Mouse (Mus musculus) neural tube, embryonic 13.5 days (tissue): ENCODE measurements around the gene Eif2ak1. TPM values are rescaled to one million over a fixed set of nuclear protein-coding genes. Genes with fewer than 3 reads are reported as not detected.

Experiments used
- ATAC-seq: fragments of 200-750 bp; cut with Nextera tagmentation; 2 replicates; pipeline ENCODE4 v1.8.0; 2017; ENCODE audit warnings: low read depth, mild to moderate bottlenecking, moderate TSS enrichment, moderate library complexity
- H3K27ac ChIP-seq: fragments of 300-500 bp; sonication (generic); replicated peaks from 2 replicates; pipeline ENCODE4 v1.5.1; 2015; ENCODE audit warnings: moderate library complexity, mild to moderate bottlenecking, inconsistent platforms
- H3K27me3 ChIP-seq: fragments of 300-500 bp; sonication (generic); 2 replicates; pipeline ENCODE4 v1.6.1; 2015; ENCODE audit warnings: mild to moderate bottlenecking, inconsistent platforms
- H3K36me3 ChIP-seq: fragments of 300-500 bp; sonication (generic); 2 replicates; pipeline ENCODE4 v1.6.1; 2015; ENCODE audit warnings: mild to moderate bottlenecking, inconsistent platforms
- H3K4me1 ChIP-seq: fragments of 300-500 bp; sonication (generic); replicated peaks from 2 replicates; pipeline ENCODE4 v1.6.1; 2015; ENCODE audit warnings: inconsistent platforms
- H3K4me2 ChIP-seq: fragments of 300-500 bp; sonication (generic); 2 replicates; pipeline ENCODE4 v1.6.1; 2015; ENCODE audit warnings: inconsistent platforms, mild to moderate bottlenecking, moderate library complexity
- H3K4me3 ChIP-seq: fragments of 300-500 bp; sonication (generic); 2 replicates; pipeline ENCODE4 v1.5.1; 2015; ENCODE audit warnings: mild to moderate bottlenecking, inconsistent platforms
- H3K9ac ChIP-seq: fragments of 300-500 bp; sonication (generic); 2 replicates; pipeline ENCODE4 v1.6.1; 2015; ENCODE audit warnings: moderate library complexity, mild to moderate bottlenecking, inconsistent platforms
- H3K9me3 ChIP-seq: fragments of 300-500 bp; sonication (generic); 2 replicates; pipeline ENCODE4 v1.6.1; 2016; ENCODE audit warnings: inconsistent platforms
- WGBS: fragments of 180-500 bp; shearing (Covaris S2); methylation state at CpG from one replicate; pipeline ENCODE4 v1.1.7; 2015; 5-methylcytosine and 5-hydroxymethylcytosine counted together
- polyA plus RNA-seq: library from polyadenylated mRNA; unstranded; fragments of >200 nt; fragmentation: Nextera tagmentation; extraction: Ambion mirVana; gene quantifications from 2 replicates; pipeline ENCODE4 v1.2.1, GENCODE M21; 2015

The Eif2ak1 gene
- polyA plus RNA-seq, 1 experiment from 2014 or later = 51.5 TPM

GRCm38 (mm10) chr5:143819906-143820660 is 2.5 kb downstream of the Eif2ak1 start:
- Histone ChIP-seq H3K27ac (no peak overlapping the region), H3K9me3 (no peaks in the 10 kb centered on the region), H3K4me3 (no peak overlapping the region), H3K36me3 (no peaks in the 10 kb centered on the region), H3K9ac (no peak overlapping the region), H3K27me3 (no peaks in the 10 kb centered on the region), H3K4me2 (no peak overlapping the region), H3K4me1 (peaks cover 27% of the 10 kb centered on the region)
- ATAC-seq = no peak
- WGBS = 85% methylated on average over 24 of the region's 24 CpGs

- Histone ChIP-seq H3K9ac (no peak overlapping the region), H3K4me2 (no peak overlapping the region), H3K4me1 (peaks cover 27% of the 10 kb centered on the region), H3K36me3 (no peaks in the 10 kb centered on the region), H3K27me3 (no peaks in the 10 kb centered on the region), H3K9me3 (no peaks in the 10 kb centered on the region), H3K4me3 (no peak overlapping the region), H3K27ac (no peak overlapping the region)
- ATAC-seq = no peak
- 92% methylated on average over 5 of the region's 5 CpGs for WGBS
These were observed 3.2 kb downstream of the Eif2ak1 start for GRCm38 (mm10) chr5:143820820-143821219.

GRCm38 (mm10) chr5:143871547-143872169 is 54.1 kb downstream of the Eif2ak1 start:
- Histone ChIP-seq H3K4me2 (no peak overlapping the region), H3K9me3 (no peaks in the 10 kb centered on the region), H3K4me3 (no peak overlapping the region), H3K9ac (no peak overlapping the region), H3K4me1 (no peaks in the 10 kb centered on the region), H3K36me3 (peaks cover 50% of the 10 kb centered on the region), H3K27me3 (no peaks in the 10 kb centered on the region), H3K27ac (no peak overlapping the region)
- no peak for ATAC-seq
- 93% methylated on average over 11 of the region's 11 CpGs for WGBS

GRCm38 (mm10) chr5:143874571-143874970 is 57.0 kb downstream of the Eif2ak1 start:
- peaks cover 79% of the 10 kb centered on the region for H3K36me3 ChIP-seq
- WGBS = 66% methylated on average over 4 of the region's 4 CpGs

GRCm38 (mm10) chr5:143885274-143885673 is 67.7 kb downstream of the Eif2ak1 start:
- 95% methylated on average over 3 of the region's 3 CpGs for WGBS
- H3K4me2 ChIP-seq = no peak overlapping the region
- peaks cover 99% of the 10 kb centered on the region for H3K36me3 ChIP-seq
- no peak overlapping the region for H3K9ac ChIP-seq
- H3K4me1 ChIP-seq = no peaks in the 10 kb centered on the region
- ATAC-seq = no peak
- no peak overlapping the region for H3K27ac ChIP-seq
- no peaks in the 10 kb centered on the region for H3K27me3 ChIP-seq
- no peak overlapping the region for H3K4me3 ChIP-seq
- H3K9me3 ChIP-seq = peaks cover 4% of the 10 kb centered on the region; the same call in 1 of the 2 replicates

More at GRCm38 (mm10) chr5:143874571-143874970, 57.0 kb downstream of the Eif2ak1 start:
- no peak overlapping the region for H3K4me3 ChIP-seq
- H3K9me3 ChIP-seq = no peaks in the 10 kb centered on the region
- H3K4me1 ChIP-seq = no peaks in the 10 kb centered on the region
- no peak overlapping the region for H3K9ac ChIP-seq
- no peaks in the 10 kb centered on the region for H3K27me3 ChIP-seq
- no peak overlapping the region for H3K27ac ChIP-seq
- H3K4me2 ChIP-seq = no peak overlapping the region
- ATAC-seq = no peak

GRCm38 (mm10) chr5:143890741-143891140 is 73.2 kb downstream of the Eif2ak1 start:
- Histone ChIP-seq H3K36me3 (peaks cover 91% of the 10 kb centered on the region), H3K4me2 (no peak overlapping the region), H3K27me3 (no peaks in the 10 kb centered on the region), H3K9ac (no peak overlapping the region), H3K27ac (no peak overlapping the region), H3K9me3 (peaks cover 4% of the 10 kb centered on the region; the same call in 1 of the 2 replicates), H3K4me1 (no peaks in the 10 kb centered on the region), H3K4me3 (no peak overlapping the region)
- ATAC-seq = no peak
- WGBS = 91% methylated on average over 6 of the region's 6 CpGs

GRCm38 (mm10) chr5:143892255-143892886 is 74.8 kb downstream of the Eif2ak1 start:
- no peak overlapping the region for H3K4me3 ChIP-seq
- WGBS = 80% methylated on average over 9 of the region's 9 CpGs
- H3K4me1 ChIP-seq = no peaks in the 10 kb centered on the region
- no peaks in the 10 kb centered on the region for H3K9me3 ChIP-seq
- no peaks in the 10 kb centered on the region for H3K27me3 ChIP-seq
- H3K9ac ChIP-seq = no peak overlapping the region
- H3K4me2 ChIP-seq = no peak overlapping the region
- H3K27ac ChIP-seq = no peak overlapping the region
- peaks cover 90% of the 10 kb centered on the region for H3K36me3 ChIP-seq
- no peak for ATAC-seq

GRCm38 (mm10) chr5:143893396-143893795 is 75.8 kb downstream of the Eif2ak1 start:
- H3K27ac ChIP-seq = no peak overlapping the region
- H3K9me3 ChIP-seq = no peaks in the 10 kb centered on the region
- no peak for ATAC-seq
- H3K36me3 ChIP-seq = peaks cover 90% of the 10 kb centered on the region
- H3K9ac ChIP-seq = no peak overlapping the region
- no peaks in the 10 kb centered on the region for H3K4me1 ChIP-seq
- 84% methylated on average over 5 of the region's 5 CpGs for WGBS
- H3K27me3 ChIP-seq = no peaks in the 10 kb centered on the region
- H3K4me2 ChIP-seq = no peak overlapping the region
- H3K4me3 ChIP-seq = no peak overlapping the region

GRCm38 (mm10) chr5:143897635-143898330 is 80.2 kb downstream of the Eif2ak1 start, which contains the start of gene Ankrd61:
Gene Ankrd61 (minus strand): TSS chr5:143897685.
- Histone ChIP-seq H3K4me1 (no peaks in the 10 kb centered on the region), H3K9ac (no peak within 1 kb of the TSS), H3K9me3 (no peaks in the 10 kb centered on the region), H3K27ac (no peak within 1 kb of the TSS), H3K27me3 (no peaks in the 10 kb centered on the region), H3K4me3 (no peak within 1 kb of the TSS), H3K4me2 (no peak within 1 kb of the TSS), H3K36me3 (peaks cover 90% of the 10 kb centered on the region)
- ATAC-seq = no peak
- 88% methylated on average over 14 of the region's 14 CpGs for WGBS

- 89% methylated on average over 3 of the region's 3 CpGs for WGBS
- no peaks in the 10 kb centered on the region for H3K9me3 ChIP-seq
- no peak overlapping the region for H3K9ac ChIP-seq
- no peaks in the 10 kb centered on the region for H3K27me3 ChIP-seq
- H3K36me3 ChIP-seq = peaks cover 87% of the 10 kb centered on the region
- H3K4me1 ChIP-seq = no peaks in the 10 kb centered on the region
- H3K4me2 ChIP-seq = no peak overlapping the region
- H3K27ac ChIP-seq = no peak overlapping the region
- H3K4me3 ChIP-seq = no peak overlapping the region
- ATAC-seq = no peak
These were observed 84.5 kb downstream of the Eif2ak1 start for GRCm38 (mm10) chr5:143902111-143902510.

- no peak overlapping the region for H3K9ac ChIP-seq
- peaks cover 73% of the 10 kb centered on the region for H3K36me3 ChIP-seq
- no peak overlapping the region for H3K27ac ChIP-seq
- no peak overlapping the region for H3K4me2 ChIP-seq
- WGBS = 94% methylated on average over 4 of the region's 4 CpGs
- H3K9me3 ChIP-seq = no peaks in the 10 kb centered on the region
- H3K4me1 ChIP-seq = peaks cover 15% of the 10 kb centered on the region
- no peak for ATAC-seq
- no peaks in the 10 kb centered on the region for H3K27me3 ChIP-seq
- no peak overlapping the region for H3K4me3 ChIP-seq
These were observed 86.2 kb downstream of the Eif2ak1 start for GRCm38 (mm10) chr5:143903813-143904212.

GRCm38 (mm10) chr5:143906429-143906828 is 88.8 kb downstream of the Eif2ak1 start:
- 0 out of 2 replicates have a peak overlapping the region, but pooled peaks have one; percentile 5 for H3K9ac ChIP-seq
- no peaks in the 10 kb centered on the region for H3K9me3 ChIP-seq
- no peak overlapping the region for H3K27ac ChIP-seq
- H3K4me2 ChIP-seq = no peak overlapping the region
- no peaks in the 10 kb centered on the region for H3K27me3 ChIP-seq
- H3K4me3 ChIP-seq = no peak overlapping the region
- ATAC-seq = no peak
- H3K4me1 ChIP-seq = peaks cover 29% of the 10 kb centered on the region
- WGBS = 87% methylated on average over 8 of the region's 8 CpGs
- peaks cover 47% of the 10 kb centered on the region for H3K36me3 ChIP-seq
